Mouse (Mus musculus) spleen, postnatal 36 days (tissue): Measurements from ENCODE around the gene Ubr4.
A peak's percentile ranks its signal among the peaks of the same experiment; 100 is the strongest.
"Not testable (repeated sequence)": the region's sequence is repeated elsewhere in the genome, so short reads cannot be mapped to it uniquely, and the experiment has no call there.

ENCODE experiments used
- DNase-seq, 2 experiments: peaks; one replicate each; pipeline ENCODE4 v3.0.0; 2022; ENCODE audit warnings: low spot score in 2 of 2, mixed read lengths in 1 of 2

The Ubr4 gene

GRCm38 (mm10) chr4:139357211-139357610 lies 4.8 kb downstream of the Ubr4 start:
- no peak for DNase-seq

GRCm38 (mm10) chr4:139360761-139361548 lies 8.5 kb downstream of the Ubr4 start:
- DNase-seq = no peak

GRCm38 (mm10) chr4:139367336-139367735 lies 14.9 kb downstream of the Ubr4 start:
- no peak for DNase-seq

GRCm38 (mm10) chr4:139368038-139368437 lies 15.6 kb downstream of the Ubr4 start:
- no peak for DNase-seq

GRCm38 (mm10) chr4:139373130-139373529 lies 20.7 kb downstream of the Ubr4 start:
- no peak for DNase-seq

- no peak for DNase-seq
Observed at GRCm38 (mm10) chr4:139373531-139373930, 21.1 kb downstream of the Ubr4 start.

- no peak for DNase-seq
Observed at GRCm38 (mm10) chr4:139379719-139380118, 27.3 kb downstream of the Ubr4 start.

- peak; percentile 100 for DNase-seq
Observed at GRCm38 (mm10) chr4:139380207-139380748, 27.9 kb downstream of the Ubr4 start.

- peak; percentile 11 to 43 for DNase-seq
Observed at GRCm38 (mm10) chr4:139380775-139381451, 28.5 kb downstream of the Ubr4 start.

- no peak for DNase-seq
Observed at GRCm38 (mm10) chr4:139381452-139381845, 29.0 kb downstream of the Ubr4 start.

GRCm38 (mm10) chr4:139382231-139382630 lies 29.8 kb downstream of the Ubr4 start:
- DNase-seq = no peak

- not testable (repeated sequence) for DNase-seq
Observed at GRCm38 (mm10) chr4:139385841-139386240, 33.4 kb downstream of the Ubr4 start.

GRCm38 (mm10) chr4:139386869-139387319 lies 34.5 kb downstream of the Ubr4 start:
- no peak for DNase-seq

- no peak for DNase-seq
Observed at GRCm38 (mm10) chr4:139389557-139389956, 37.1 kb downstream of the Ubr4 start.

- no peak for DNase-seq
Observed at GRCm38 (mm10) chr4:139395431-139395830, 43.0 kb downstream of the Ubr4 start.

GRCm38 (mm10) chr4:139400487-139400886 lies 48.1 kb downstream of the Ubr4 start:
- no peak for DNase-seq

GRCm38 (mm10) chr4:139403214-139403613 lies 50.8 kb downstream of the Ubr4 start:
- no peak for DNase-seq

- DNase-seq = no peak
Observed at GRCm38 (mm10) chr4:139411351-139411750, 58.9 kb downstream of the Ubr4 start.

- DNase-seq = no peak
Observed at GRCm38 (mm10) chr4:139417868-139418267, 65.5 kb downstream of the Ubr4 start.

- DNase-seq = no peak
Observed at GRCm38 (mm10) chr4:139421621-139422020, 69.2 kb downstream of the Ubr4 start.

GRCm38 (mm10) chr4:139422409-139422808 lies 70.0 kb downstream of the Ubr4 start:
- no peak for DNase-seq

- no peak for DNase-seq
Observed at GRCm38 (mm10) chr4:139423270-139423669, 70.9 kb downstream of the Ubr4 start.

GRCm38 (mm10) chr4:139430176-139430575 lies 77.8 kb downstream of the Ubr4 start:
- peak; percentile 46 to 48 for DNase-seq
